Comparison of ENCODE assay signal across 8 mouse cellular contexts in genomic region chr4:57141908-57142361, GRCm38 (mm10). TPM values are rescaled to one million over a fixed set of nuclear protein-coding genes. Genes with fewer than 3 reads are reported as not detected.
A peak's percentile ranks its signal among the peaks of the same experiment; 100 is the strongest.
DNase-seq lines count a peak whose midpoint lies in the region; ATAC-seq lines count a peak whose summit lies in the region.

No protein-coding gene starts in this region.

- H3K4me2 ChIP-seq in heart, embryonic 11.5 days = peak overlapping the region; percentile 93
- peak overlapping the region; percentile 76 for H3K4me2 ChIP-seq in midbrain, embryonic 15.5 days

- no peaks in the 10 kb centered on the region for H3K36me3 ChIP-seq in heart, embryonic 11.5 days (ENCODE audit: control insufficient read depth, insufficient read depth, low read length)
- no peaks in the 10 kb centered on the region for H3K36me3 ChIP-seq in midbrain, embryonic 15.5 days (replicated peaks)

- H3K9me3 ChIP-seq in heart, embryonic 11.5 days (replicated peaks; ENCODE audit: control insufficient read depth, low read length) = no peaks in the 10 kb centered on the region
- H3K9me3 ChIP-seq in midbrain, embryonic 15.5 days = no peaks in the 10 kb centered on the region

- no peak for ATAC-seq in heart, embryonic 11.5 days (replicated peaks; ENCODE audit: insufficient number of reproducible peaks, low FRiP score, low TSS enrichment)
- ATAC-seq in midbrain, embryonic 15.5 days (replicated peaks) = no peak

- H3K4me3 ChIP-seq in heart, embryonic 11.5 days (ENCODE audit: low read depth, low read length) = peak overlapping the region; percentile 65
- peak overlapping the region; percentile 77 for H3K4me3 ChIP-seq in midbrain, embryonic 15.5 days

- DNase-seq in adrenal gland, adult 2 months = peak; percentile 36
- no peak for DNase-seq in adrenal gland, postnatal 14 days
- peak; percentile 24 for DNase-seq in ovary, postnatal 36 days (ENCODE audit: low spot score)
- DNase-seq in ovary, adult 18-20 months (ENCODE audit: low spot score) = no peak
- DNase-seq in kidney, postnatal 10 days = peak; percentile 33
- DNase-seq in thymus, postnatal 25 days = peak; percentile 11

- H3K9ac ChIP-seq in heart, embryonic 11.5 days (ENCODE audit: low read depth, low read length) = 0 out of 2 replicates have a peak overlapping the region, but pooled peaks have one; percentile 30
- H3K9ac ChIP-seq in midbrain, embryonic 15.5 days = peak overlapping the region; percentile 72

- H3K27me3 ChIP-seq in heart, embryonic 11.5 days (ENCODE audit: control insufficient read depth, insufficient read depth, low read length) = peaks cover 64% of the 10 kb centered on the region
- peaks cover 26% of the 10 kb centered on the region for H3K27me3 ChIP-seq in midbrain, embryonic 15.5 days (replicated peaks)

- no peak overlapping the region for H3K27ac ChIP-seq in heart, embryonic 11.5 days (ENCODE audit: low read depth, low read length)
- H3K27ac ChIP-seq in midbrain, embryonic 15.5 days = no peak overlapping the region

- WGBS in heart, embryonic 11.5 days (ENCODE audit: insufficient replicate concordance) = 6% methylated on average over 25 of the region's 26 CpGs
- 1% methylated on average over 26 of the region's 26 CpGs for WGBS in midbrain, embryonic 15.5 days

- H3K4me1 ChIP-seq in heart, embryonic 11.5 days (ENCODE audit: control insufficient read depth, insufficient read depth, low read length) = peaks cover 8% of the 10 kb centered on the region; the same call in 1 of the 2 replicates
- H3K4me1 ChIP-seq in midbrain, embryonic 15.5 days = peaks cover 32% of the 10 kb centered on the region

RNA-seq across cellular contexts. Expression of gene Epb41l4b, which starts 1.3 kb away (rescaled TPM):
- total RNA-seq in adrenal gland, adult 2 months (2021) = 1 to 10 TPM; 2.2 to 3.8 TPM
- 0.42 and 0.74 TPM in 2 replicates for polyA plus RNA-seq in adrenal gland, adult 2 months (2012; rRNA removed)
- 3.5 and 5.4 TPM in 2 replicates for total RNA-seq in adrenal gland, postnatal 14 days (2021)
- polyA plus RNA-seq in heart, embryonic 11.5 days (2014; fragmentation: Nextera tagmentation; extraction: Ambion mirVana) = 0.51 and 0.67 TPM in 2 replicates
- polyA plus RNA-seq in midbrain, embryonic 15.5 days (2015; fragmentation: Nextera tagmentation; extraction: Ambion mirVana) = 3.5 and 3.7 TPM in 2 replicates

Comparison
In these comparisons a context has a peak if more than half of its experiments do, and no peak if none do; other contexts are left out.
1. DNase-seq: peak in adrenal gland, adult 2 months (single experiment), ovary, postnatal 36 days (single experiment), kidney, postnatal 10 days (single experiment) and thymus, postnatal 25 days (single experiment); none in adrenal gland, postnatal 14 days (single experiment) and ovary, adult 18-20 months (single experiment).